Mouse (Mus musculus) left cerebral cortex, postnatal 25 days (tissue): ENCODE measurements around the gene Creb3l2. TPM values are rescaled to one million over a fixed set of nuclear protein-coding genes. Genes with fewer than 3 reads are reported as not detected.

Experiments used
- DNase-seq, 2 experiments: peaks; one replicate each; pipeline ENCODE4 v3.0.0; 2022; ENCODE audit warnings: low spot score in 2 of 2, mixed read lengths in 1 of 2
- intact Hi-C: fragments of 180-260 bp; cut with DNase I; formaldehyde crosslinking; loops from one replicate; pipeline ENCODE4 v1.15.1; 2025
- total RNA-seq, 2 experiments: library from RNA; stranded (reverse); gene quantifications; 2 replicates each; pipeline ENCODE4 v1.2.3; 2021

Creb3l2 gene
- total RNA-seq, 2 experiments from 2014 or later = 7.0 to 7.3 TPM

GRCm38 (mm10) chr6:37418931-37419330 lies 23.0 kb downstream of the Creb3l2 start:
- intact Hi-C loops = loop anchor here (2.0 kb wide), 1 partner anchor 22 kb away; no protein-coding TSS in a partner anchor
- no peak for DNase-seq

- no peak for DNase-seq
- intact Hi-C loops = no loop called here
Measured at GRCm38 (mm10) chr6:37416743-37417142, 25.2 kb downstream of the Creb3l2 start.

GRCm38 (mm10) chr6:37415505-37415904 lies 26.4 kb downstream of the Creb3l2 start:
- intact Hi-C loops = no loop called here
- DNase-seq = no peak

- no peak for DNase-seq
Measured at GRCm38 (mm10) chr6:37415034-37415433, 26.9 kb downstream of the Creb3l2 start.

GRCm38 (mm10) chr6:37414576-37414975 lies 27.4 kb downstream of the Creb3l2 start:
- DNase-seq = no peak
- intact Hi-C loops = no loop called here

More at GRCm38 (mm10) chr6:37415034-37415433, 26.9 kb downstream of the Creb3l2 start:
- intact Hi-C loops = no loop called here

GRCm38 (mm10) chr6:37411696-37412095 lies 30.2 kb downstream of the Creb3l2 start:
- intact Hi-C loops = no loop called here
- DNase-seq = no peak

GRCm38 (mm10) chr6:37409829-37410228 lies 32.1 kb downstream of the Creb3l2 start:
- intact Hi-C loops = no loop called here
- DNase-seq = no peak

GRCm38 (mm10) chr6:37407876-37408275 lies 34.1 kb downstream of the Creb3l2 start:
- intact Hi-C loops = no loop called here
- DNase-seq = no peak

- intact Hi-C loops = no loop called here
- no peak for DNase-seq
Measured at GRCm38 (mm10) chr6:37406903-37407302, 35.0 kb downstream of the Creb3l2 start.

GRCm38 (mm10) chr6:37406018-37406417 lies 35.9 kb downstream of the Creb3l2 start:
- DNase-seq = no peak
- intact Hi-C loops = no loop called here

- no peak for DNase-seq
- intact Hi-C loops = no loop called here
Measured at GRCm38 (mm10) chr6:37404325-37404724, 37.6 kb downstream of the Creb3l2 start.

GRCm38 (mm10) chr6:37401928-37402327 lies 40.0 kb downstream of the Creb3l2 start:
- intact Hi-C loops = no loop called here
- no peak for DNase-seq

- intact Hi-C loops = no loop called here
- peak; percentile 13 to 14 for DNase-seq
Measured at GRCm38 (mm10) chr6:37400866-37401525, 41.0 kb downstream of the Creb3l2 start.

GRCm38 (mm10) chr6:37400167-37400566 lies 41.8 kb downstream of the Creb3l2 start:
- no peak for DNase-seq
- intact Hi-C loops = no loop called here

GRCm38 (mm10) chr6:37398943-37399342 lies 43.0 kb downstream of the Creb3l2 start:
- peak in 1 of 2 experiments; percentile 57 for DNase-seq
- intact Hi-C loops = no loop called here

- intact Hi-C loops = no loop called here
- no peak for DNase-seq
Measured at GRCm38 (mm10) chr6:37397973-37398372, 44.0 kb downstream of the Creb3l2 start.

- DNase-seq = no peak
- intact Hi-C loops = no loop called here
Measured at GRCm38 (mm10) chr6:37397254-37397653, 44.7 kb downstream of the Creb3l2 start.

GRCm38 (mm10) chr6:37396127-37396526 lies 45.8 kb downstream of the Creb3l2 start:
- no peak for DNase-seq
- intact Hi-C loops = no loop called here

- no peak for DNase-seq
- intact Hi-C loops = no loop called here
Measured at GRCm38 (mm10) chr6:37393263-37393662, 48.7 kb downstream of the Creb3l2 start.

GRCm38 (mm10) chr6:37392262-37392661 lies 49.7 kb downstream of the Creb3l2 start:
- intact Hi-C loops = no loop called here
- no peak for DNase-seq

GRCm38 (mm10) chr6:37391313-37391712 lies 50.6 kb downstream of the Creb3l2 start:
- intact Hi-C loops = no loop called here
- no peak for DNase-seq

GRCm38 (mm10) chr6:37388960-37389359 lies 53.0 kb downstream of the Creb3l2 start:
- DNase-seq = no peak
- intact Hi-C loops = no loop called here
